In the genomic region with DNA sequence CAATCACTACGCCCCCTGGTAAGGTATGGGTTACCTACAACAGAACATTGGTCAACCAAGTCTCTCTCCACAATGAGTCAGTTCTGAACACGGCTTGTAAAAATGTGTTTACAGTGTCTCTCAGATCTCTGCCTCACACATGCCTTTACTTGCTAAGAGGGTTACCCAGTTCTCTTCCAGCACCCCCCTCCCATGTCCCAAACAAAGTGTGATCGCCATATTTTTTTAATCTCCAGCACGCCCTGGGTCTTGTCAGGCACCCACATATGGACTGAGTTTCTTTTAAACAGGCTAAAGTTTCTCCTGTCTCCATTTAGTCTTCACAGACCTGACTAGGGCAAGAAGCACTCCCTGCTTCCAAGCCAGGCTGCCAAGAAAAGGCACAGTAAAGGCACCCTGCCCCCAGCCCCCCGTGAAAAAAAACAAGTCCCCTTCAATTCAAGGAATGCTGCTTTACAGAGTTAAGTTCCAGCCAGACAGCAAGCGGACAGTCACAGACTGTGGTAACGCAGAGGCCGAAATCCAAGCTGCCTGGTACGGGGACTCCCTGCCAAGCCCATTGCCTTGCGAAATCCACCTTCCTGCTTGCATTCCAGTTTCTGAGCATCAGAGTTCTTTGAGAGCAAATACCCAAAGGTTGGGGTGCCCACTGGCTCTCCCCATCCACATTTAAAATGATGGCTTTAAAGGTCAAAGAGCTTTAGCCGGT, we compare ENCODE assay signal across 8 mouse cellular contexts.
DNase-seq lines count a peak whose midpoint lies in the region; ATAC-seq lines count a peak whose summit lies in the region.

No protein-coding gene starts in this region.

- no peak for ATAC-seq in hindbrain, embryonic 11.5 days (ENCODE audit: low FRiP score)
- peak; percentile 64 for ATAC-seq in embryonic facial prominence, embryonic 13.5 days (ENCODE audit: insufficient number of reproducible peaks, insufficient read depth, low FRiP score, low TSS enrichment, low read depth)
- ATAC-seq in midbrain, embryonic 16.5 days: no peak

- peaks cover 11% of the 10 kb centered on the region for H3K27me3 ChIP-seq in hindbrain, embryonic 10.5 days (ENCODE audit: insufficient read depth, poor library complexity, severe bottlenecking)
- no peaks in the 10 kb centered on the region for H3K27me3 ChIP-seq in hindbrain, embryonic 11.5 days (ENCODE audit: control insufficient read depth, insufficient read depth, low read length)
- no peaks in the 10 kb centered on the region for H3K27me3 ChIP-seq in embryonic facial prominence, embryonic 13.5 days
- no peaks in the 10 kb centered on the region for H3K27me3 ChIP-seq in midbrain, embryonic 16.5 days (ENCODE audit: control insufficient read depth, insufficient read depth, low read depth, low read length)

- H3K4me3 ChIP-seq in hindbrain, embryonic 10.5 days: no peak overlapping the region; the same call in 1 of the 2 replicates
- H3K4me3 ChIP-seq in hindbrain, embryonic 11.5 days (ENCODE audit: low read depth, low read length): no peak overlapping the region
- 0 out of 2 replicates have a peak overlapping the region, but pooled peaks have one; percentile 3 for H3K4me3 ChIP-seq in embryonic facial prominence, embryonic 13.5 days
- no peak overlapping the region for H3K4me3 ChIP-seq in midbrain, embryonic 16.5 days (ENCODE audit: low read depth, low read length)

- H3K9ac ChIP-seq in hindbrain, embryonic 11.5 days (ENCODE audit: low read depth, low read length): no peak overlapping the region
- peak overlapping the region; percentile 52 for H3K9ac ChIP-seq in embryonic facial prominence, embryonic 13.5 days
- no peak overlapping the region for H3K9ac ChIP-seq in midbrain, embryonic 16.5 days (ENCODE audit: low read depth, low read length)

- no peak for DNase-seq in hindbrain, embryonic 10.5 days (ENCODE audit: low spot score)
- no peak for DNase-seq in hindbrain, embryonic 11.5 days (ENCODE audit: low spot score)
- DNase-seq in kidney, postnatal 14 days: peak; percentile 21
- no peak for DNase-seq in layer of hippocampus, postnatal 14 days (ENCODE audit: low spot score in 2 of 2)
- no peak for DNase-seq in c-Kit-positive CD71-positive TER-119-positive erythroid progenitor cells, embryonic 14.5 days (ENCODE audit: low spot score)
- DNase-seq in frontal cortex, postnatal 25 days (ENCODE audit: low spot score in 2 of 2): no peak

- H3K4me1 ChIP-seq in hindbrain, embryonic 10.5 days (replicated peaks): peaks cover 53% of the 10 kb centered on the region
- peaks cover 8% of the 10 kb centered on the region for H3K4me1 ChIP-seq in hindbrain, embryonic 11.5 days (replicated peaks; ENCODE audit: control insufficient read depth, insufficient read depth, low read length)
- H3K4me1 ChIP-seq in embryonic facial prominence, embryonic 13.5 days: peaks cover 62% of the 10 kb centered on the region
- no peaks in the 10 kb centered on the region for H3K4me1 ChIP-seq in midbrain, embryonic 16.5 days (ENCODE audit: control insufficient read depth, insufficient read depth, low read length)

- 50% methylated on average over 11 of the region's 11 CpGs for WGBS in hindbrain, embryonic 10.5 days
- 51% methylated on average over 11 of the region's 11 CpGs for WGBS in hindbrain, embryonic 11.5 days
- 11% methylated on average over 11 of the region's 11 CpGs for WGBS in embryonic facial prominence, embryonic 13.5 days
- 41% methylated on average over 11 of the region's 11 CpGs for WGBS in midbrain, embryonic 16.5 days

- no peak overlapping the region for H3K4me2 ChIP-seq in hindbrain, embryonic 11.5 days (replicated peaks; ENCODE audit: low read depth, low read length)
- H3K4me2 ChIP-seq in embryonic facial prominence, embryonic 13.5 days: peak overlapping the region; percentile 47
- H3K4me2 ChIP-seq in midbrain, embryonic 16.5 days (ENCODE audit: low read length): peak overlapping the region; percentile 23

- H3K27ac ChIP-seq in hindbrain, embryonic 10.5 days: peak overlapping the region; percentile 68; the same call in 1 of the 2 replicates
- H3K27ac ChIP-seq in hindbrain, embryonic 11.5 days (ENCODE audit: low read depth, low read length): no peak overlapping the region
- H3K27ac ChIP-seq in embryonic facial prominence, embryonic 13.5 days: peak overlapping the region; percentile 91
- no peak overlapping the region for H3K27ac ChIP-seq in midbrain, embryonic 16.5 days (ENCODE audit: low read length)

- no peaks in the 10 kb centered on the region for H3K9me3 ChIP-seq in hindbrain, embryonic 10.5 days
- H3K9me3 ChIP-seq in hindbrain, embryonic 11.5 days (ENCODE audit: control insufficient read depth, low read length): no peaks in the 10 kb centered on the region
- no peaks in the 10 kb centered on the region for H3K9me3 ChIP-seq in embryonic facial prominence, embryonic 13.5 days
- no peaks in the 10 kb centered on the region for H3K9me3 ChIP-seq in midbrain, embryonic 16.5 days (replicated peaks; ENCODE audit: control insufficient read depth, low read length, poor library complexity, severe bottlenecking)

- no peaks in the 10 kb centered on the region for H3K36me3 ChIP-seq in hindbrain, embryonic 10.5 days
- no peaks in the 10 kb centered on the region for H3K36me3 ChIP-seq in hindbrain, embryonic 11.5 days (ENCODE audit: control insufficient read depth, insufficient read depth, low read length)
- no peaks in the 10 kb centered on the region for H3K36me3 ChIP-seq in embryonic facial prominence, embryonic 13.5 days
- H3K36me3 ChIP-seq in midbrain, embryonic 16.5 days (ENCODE audit: control insufficient read depth, insufficient read depth, low read length): no peaks in the 10 kb centered on the region

Comparison
In these comparisons a context has a peak if more than half of its experiments do, and no peak if none do; other contexts are left out.
1. H3K27ac ChIP-seq: peak in hindbrain, embryonic 10.5 days (single experiment) and embryonic facial prominence, embryonic 13.5 days (single experiment); none in hindbrain, embryonic 11.5 days (single experiment) and midbrain, embryonic 16.5 days (single experiment).